Mouse (Mus musculus): Measurements from ENCODE around the gene Yes1. TPM values are rescaled to one million over a fixed set of nuclear protein-coding genes. Genes with fewer than 3 reads are reported as not detected.

The Yes1 gene
- polyA plus RNA-seq, 1 experiment from 2014 or later = 22.3 TPM

DNA sequence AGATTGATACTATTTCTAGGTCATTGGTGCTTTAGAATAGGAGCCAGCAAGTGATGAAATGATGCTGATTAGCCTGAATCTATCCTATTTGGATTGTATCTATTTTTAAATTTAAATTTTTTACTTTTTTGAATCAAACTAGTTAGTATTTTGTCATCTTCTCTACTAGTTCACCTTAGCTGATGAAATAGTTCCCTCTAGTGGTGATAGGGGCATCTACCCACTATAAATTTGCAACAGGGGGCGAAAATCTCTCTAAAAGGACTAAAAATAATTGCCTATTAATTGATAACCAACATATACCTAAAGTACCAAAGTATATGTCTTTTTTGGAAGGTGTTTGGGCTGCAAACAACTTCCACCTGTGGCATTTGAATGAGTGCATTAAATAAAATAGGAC is 46.4 kb downstream of the Yes1 start:
- Histone ChIP-seq H3K27me3 (ENCODE audit: control insufficient read depth, insufficient read depth, low read length) (no peaks in the 10 kb centered on the region), H3K9ac (replicated peaks; ENCODE audit: low read depth, low read length) (no peak overlapping the region), H3K4me3 (ENCODE audit: low read depth, low read length) (no peak overlapping the region), H3K9me3 (ENCODE audit: control insufficient read depth, low read length) (no peaks in the 10 kb centered on the region), H3K4me2 (ENCODE audit: low read depth, low read length) (no peak overlapping the region), H3K27ac (ENCODE audit: low read depth, low read length) (no peak overlapping the region), H3K36me3 (ENCODE audit: control insufficient read depth, insufficient read depth, low read length) (no peaks in the 10 kb centered on the region), H3K4me1 (ENCODE audit: control insufficient read depth, insufficient read depth, low read length) (no peaks in the 10 kb centered on the region)
- ATAC-seq (ENCODE audit: low read depth) = no peak
- WGBS = 54% methylated on average over 1 of the region's 1 CpGs

DNA sequence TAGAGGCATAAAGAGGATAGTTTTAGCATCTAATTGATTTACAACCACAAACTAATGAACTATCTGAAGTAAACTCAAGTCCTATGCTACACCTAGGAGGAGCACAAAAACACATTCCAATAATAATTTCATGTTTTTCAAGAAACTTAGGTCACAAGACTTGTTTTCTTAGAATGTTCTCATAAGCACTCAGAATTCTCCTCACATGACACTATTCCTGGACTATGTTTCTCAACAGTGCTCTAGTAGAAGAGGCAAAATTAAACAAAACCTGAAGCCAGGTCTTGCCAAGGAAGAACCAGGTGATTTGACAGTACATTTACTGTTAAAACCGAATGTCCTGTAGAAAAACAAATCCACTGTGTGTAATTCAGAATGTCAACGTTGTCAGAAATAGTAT is 71.5 kb downstream of the Yes1 start:
- H3K4me1 ChIP-seq (ENCODE audit: control insufficient read depth, insufficient read depth, low read length) = no peaks in the 10 kb centered on the region
- H3K9me3 ChIP-seq (ENCODE audit: control insufficient read depth, low read length) = no peaks in the 10 kb centered on the region
- H3K27me3 ChIP-seq (ENCODE audit: control insufficient read depth, insufficient read depth, low read length) = no peaks in the 10 kb centered on the region
- no peak for ATAC-seq (ENCODE audit: low read depth)
- H3K4me2 ChIP-seq (ENCODE audit: low read depth, low read length) = no peak overlapping the region
- no peak overlapping the region for H3K4me3 ChIP-seq (ENCODE audit: low read depth, low read length)
- 50% methylated on average over 2 of the region's 2 CpGs for WGBS
- no peak overlapping the region for H3K9ac ChIP-seq (replicated peaks; ENCODE audit: low read depth, low read length)
- H3K27ac ChIP-seq (ENCODE audit: low read depth, low read length) = no peak overlapping the region
- H3K36me3 ChIP-seq (ENCODE audit: control insufficient read depth, insufficient read depth, low read length) = no peaks in the 10 kb centered on the region

GRCm38 (mm10) chr5:32693411-32693810 is 82.4 kb downstream of the Yes1 start:
- Histone ChIP-seq H3K4me3 (ENCODE audit: low read depth, low read length) (no peak overlapping the region), H3K9ac (replicated peaks; ENCODE audit: low read depth, low read length) (no peak overlapping the region), H3K36me3 (ENCODE audit: control insufficient read depth, insufficient read depth, low read length) (no peaks in the 10 kb centered on the region), H3K9me3 (ENCODE audit: control insufficient read depth, low read length) (no peaks in the 10 kb centered on the region), H3K27me3 (ENCODE audit: control insufficient read depth, insufficient read depth, low read length) (no peaks in the 10 kb centered on the region), H3K4me2 (ENCODE audit: low read depth, low read length) (no peak overlapping the region), H3K4me1 (ENCODE audit: control insufficient read depth, insufficient read depth, low read length) (no peaks in the 10 kb centered on the region), H3K27ac (ENCODE audit: low read depth, low read length) (no peak overlapping the region)
- no peak for ATAC-seq (ENCODE audit: low read depth)
- 69% methylated on average over 2 of the region's 2 CpGs for WGBS

DNA sequence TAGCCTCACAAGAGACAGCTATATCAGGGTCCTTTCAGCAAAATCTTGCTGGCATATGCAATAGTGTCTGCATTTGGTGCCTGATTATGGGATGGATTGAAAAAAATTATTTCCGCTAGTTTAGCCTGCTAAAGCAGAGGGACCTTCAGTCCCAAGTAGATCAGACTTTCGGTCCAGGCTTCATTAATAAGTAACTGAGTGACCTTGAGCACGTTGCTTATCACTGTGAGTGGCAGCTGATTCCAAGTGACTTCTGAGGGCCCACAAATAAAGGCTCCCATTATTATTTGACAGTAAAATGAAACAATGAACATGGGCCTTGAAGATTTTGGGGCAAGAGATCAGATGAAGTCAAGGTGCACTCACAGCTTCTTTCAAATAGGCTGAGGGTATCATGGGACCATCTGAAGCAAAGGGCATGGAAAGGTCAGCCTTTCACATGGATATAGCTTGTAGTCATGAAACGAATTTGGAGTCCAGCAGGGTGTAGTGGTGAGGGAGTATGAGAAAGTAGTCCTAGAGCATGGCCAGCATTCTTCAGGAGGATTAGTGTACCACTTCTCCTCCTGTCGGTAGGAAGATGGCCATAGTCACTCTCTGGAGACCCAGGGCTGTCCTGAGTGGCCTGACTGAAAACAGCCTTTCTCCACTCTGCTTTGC is 86.4 kb downstream of the Yes1 start:
- H3K4me2 ChIP-seq (ENCODE audit: low read depth, low read length) = no peak overlapping the region
- no peaks in the 10 kb centered on the region for H3K4me1 ChIP-seq (ENCODE audit: control insufficient read depth, insufficient read depth, low read length)
- H3K9me3 ChIP-seq (ENCODE audit: control insufficient read depth, low read length) = no peaks in the 10 kb centered on the region
- H3K4me3 ChIP-seq (ENCODE audit: low read depth, low read length) = no peak overlapping the region
- H3K9ac ChIP-seq (replicated peaks; ENCODE audit: low read depth, low read length) = no peak overlapping the region
- H3K27ac ChIP-seq (ENCODE audit: low read depth, low read length) = no peak overlapping the region
- ATAC-seq (ENCODE audit: low read depth) = no peak
- H3K27me3 ChIP-seq (ENCODE audit: control insufficient read depth, insufficient read depth, low read length) = no peaks in the 10 kb centered on the region
- WGBS = 75% methylated on average over 5 of the region's 5 CpGs
- H3K36me3 ChIP-seq (ENCODE audit: control insufficient read depth, insufficient read depth, low read length) = no peaks in the 10 kb centered on the region

DNA sequence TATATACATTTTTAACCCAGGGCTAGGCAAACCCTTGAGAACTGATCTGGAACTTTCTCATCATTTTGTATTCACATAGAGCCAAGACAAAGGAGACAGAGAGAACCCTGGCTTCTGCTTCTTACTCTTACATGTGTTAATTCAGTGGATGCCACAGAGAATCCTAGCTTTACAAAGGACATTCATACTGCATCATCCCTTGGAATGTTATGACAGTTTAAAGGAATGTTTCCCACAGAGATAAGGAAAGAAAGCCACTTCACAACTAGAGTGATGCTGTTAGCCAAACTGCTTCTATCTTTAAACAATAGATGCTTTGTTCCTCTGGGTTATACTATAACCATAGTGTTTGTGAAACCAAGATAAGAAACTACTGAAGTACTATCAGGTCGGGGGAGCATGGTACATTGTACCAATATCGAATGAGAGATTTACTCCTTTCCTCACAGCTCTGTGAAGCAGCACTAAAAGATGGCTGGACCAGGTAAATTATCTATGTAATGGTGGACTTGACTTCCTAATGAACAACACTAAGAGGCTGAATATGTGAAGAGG is 95.3 kb downstream of the Yes1 start:
- H3K9ac ChIP-seq (replicated peaks; ENCODE audit: low read depth, low read length) = no peak overlapping the region
- H3K36me3 ChIP-seq (ENCODE audit: control insufficient read depth, insufficient read depth, low read length) = no peaks in the 10 kb centered on the region
- no peaks in the 10 kb centered on the region for H3K4me1 ChIP-seq (ENCODE audit: control insufficient read depth, insufficient read depth, low read length)
- 88% methylated on average over 2 of the region's 2 CpGs for WGBS
- H3K4me3 ChIP-seq (ENCODE audit: low read depth, low read length) = no peak overlapping the region
- no peaks in the 10 kb centered on the region for H3K9me3 ChIP-seq (ENCODE audit: control insufficient read depth, low read length)
- no peak overlapping the region for H3K27ac ChIP-seq (ENCODE audit: low read depth, low read length)
- no peaks in the 10 kb centered on the region for H3K27me3 ChIP-seq (ENCODE audit: control insufficient read depth, insufficient read depth, low read length)
- ATAC-seq (ENCODE audit: low read depth) = no peak
- no peak overlapping the region for H3K4me2 ChIP-seq (ENCODE audit: low read depth, low read length)

- Histone ChIP-seq H3K36me3 (ENCODE audit: control insufficient read depth, insufficient read depth, low read length) (no peaks in the 10 kb centered on the region), H3K9ac (replicated peaks; ENCODE audit: low read depth, low read length) (no peak overlapping the region), H3K4me1 (ENCODE audit: control insufficient read depth, insufficient read depth, low read length) (peaks cover 6% of the 10 kb centered on the region; the same call in 1 of the 2 replicates), H3K4me3 (ENCODE audit: low read depth, low read length) (no peak overlapping the region), H3K27ac (ENCODE audit: low read depth, low read length) (no peak overlapping the region), H3K4me2 (ENCODE audit: low read depth, low read length) (no peak overlapping the region), H3K27me3 (ENCODE audit: control insufficient read depth, insufficient read depth, low read length) (no peaks in the 10 kb centered on the region), H3K9me3 (ENCODE audit: control insufficient read depth, low read length) (no peaks in the 10 kb centered on the region)
- no peak for ATAC-seq (ENCODE audit: low read depth)
- 82% methylated on average over 5 of the region's 5 CpGs for WGBS
Measured at GRCm38 (mm10) chr5:32711485-32711884, 100.5 kb downstream of the Yes1 start.

DNA sequence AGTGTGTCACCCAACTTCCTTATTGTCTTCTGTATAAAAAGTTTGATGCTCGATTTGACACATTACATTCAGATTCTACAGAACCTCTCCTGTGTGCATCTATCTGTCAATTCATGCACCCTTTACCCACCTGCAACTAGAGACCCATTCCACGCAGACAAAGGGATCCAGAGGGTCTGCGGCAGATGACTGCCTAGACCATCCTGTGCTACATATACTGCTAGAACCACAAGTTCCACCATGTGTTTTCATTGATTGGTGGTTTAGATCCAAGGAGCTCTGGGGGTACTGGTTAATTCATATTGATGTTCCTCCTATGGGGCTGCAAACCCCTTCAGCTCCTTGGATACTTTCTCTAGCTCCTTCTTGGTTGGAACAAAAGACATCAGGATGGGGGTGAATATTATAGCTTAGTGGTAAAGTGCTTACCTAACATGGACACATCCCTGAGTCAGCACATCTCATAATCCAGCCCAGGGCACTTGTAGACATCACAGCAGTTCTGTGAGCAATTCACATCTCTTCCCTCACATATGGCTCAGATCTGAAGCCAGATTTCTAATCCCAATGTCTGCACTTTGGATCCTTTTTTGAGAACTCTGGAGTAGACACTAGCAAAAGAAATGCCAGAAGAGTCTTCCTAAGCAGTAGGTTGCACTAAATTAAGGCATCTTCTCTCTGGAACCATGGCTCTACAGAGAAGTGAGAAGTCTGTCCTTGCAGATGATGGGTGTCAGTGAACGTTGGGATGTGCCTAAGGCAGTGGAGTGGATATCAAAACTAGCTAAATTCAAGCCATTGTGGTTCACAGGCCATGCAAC is 101.5 kb downstream of the Yes1 start:
- no peak for ATAC-seq (ENCODE audit: low read depth)
- Histone ChIP-seq H3K27me3 (ENCODE audit: control insufficient read depth, insufficient read depth, low read length) (no peaks in the 10 kb centered on the region), H3K9me3 (ENCODE audit: control insufficient read depth, low read length) (no peaks in the 10 kb centered on the region), H3K27ac (ENCODE audit: low read depth, low read length) (no peak overlapping the region), H3K9ac (replicated peaks; ENCODE audit: low read depth, low read length) (no peak overlapping the region), H3K4me3 (ENCODE audit: low read depth, low read length) (peak overlapping the region; percentile 57), H3K4me1 (ENCODE audit: control insufficient read depth, insufficient read depth, low read length) (peaks cover 6% of the 10 kb centered on the region; the same call in 1 of the 2 replicates), H3K36me3 (ENCODE audit: control insufficient read depth, insufficient read depth, low read length) (no peaks in the 10 kb centered on the region), H3K4me2 (ENCODE audit: low read depth, low read length) (peak overlapping the region; percentile 91; the same call in 1 of the 2 replicates)
- WGBS = 68% methylated on average over 4 of the region's 4 CpGs

- Histone ChIP-seq H3K4me2 (ENCODE audit: low read depth, low read length) (peak overlapping the region; percentile 91), H3K4me3 (ENCODE audit: low read depth, low read length) (peak overlapping the region; percentile 57), H3K27ac (ENCODE audit: low read depth, low read length) (peak overlapping the region; percentile 67), H3K4me1 (ENCODE audit: control insufficient read depth, insufficient read depth, low read length) (peaks cover 6% of the 10 kb centered on the region; the same call in 1 of the 2 replicates), H3K9ac (replicated peaks; ENCODE audit: low read depth, low read length) (peak overlapping the region; percentile 52), H3K36me3 (ENCODE audit: control insufficient read depth, insufficient read depth, low read length) (no peaks in the 10 kb centered on the region), H3K9me3 (ENCODE audit: control insufficient read depth, low read length) (no peaks in the 10 kb centered on the region), H3K27me3 (ENCODE audit: control insufficient read depth, insufficient read depth, low read length) (no peaks in the 10 kb centered on the region)
- peak; percentile 5 for ATAC-seq (ENCODE audit: low read depth)
- WGBS = 14% methylated on average over 2 of the region's 2 CpGs
Measured at GRCm38 (mm10) chr5:32713042-32713702, 102.2 kb downstream of the Yes1 start.
